Mouse (Mus musculus) thymus, adult 2 months (tissue): Measurements from ENCODE around the gene Gm4303. TPM values are rescaled to one million over a fixed set of nuclear protein-coding genes. Genes with fewer than 3 reads are reported as not detected.
"Not testable (repeated sequence)": the region's sequence is repeated elsewhere in the genome, so short reads cannot be mapped to it uniquely, and the experiment has no call there.

Experiments
- DNase-seq: peaks from one replicate; pipeline ENCODE4 v3.0.0; 2021
- H3K27ac ChIP-seq: fragments of 200-500 bp; 2 replicates; pipeline ENCODE4 v1.5.1; 2012; ENCODE audit warnings: low read length, control low read depth; ENCODE audit not compliant: control insufficient read depth, insufficient read depth
- H3K27me3 ChIP-seq: fragments of 200-500 bp; 2 replicates; pipeline ENCODE4 v1.6.1; 2012; ENCODE audit warnings: mild to moderate bottlenecking, low read length, moderate library complexity, mixed read lengths; ENCODE audit not compliant: control insufficient read depth, insufficient read depth
- H3K36me3 ChIP-seq: fragments of 200-500 bp; 2 replicates; pipeline ENCODE4 v1.6.1; 2012; ENCODE audit warnings: mild to moderate bottlenecking, low read length, moderate library complexity; ENCODE audit not compliant: control insufficient read depth, insufficient read depth
- H3K4me1 ChIP-seq: fragments of 200-500 bp; replicated peaks from 2 replicates; pipeline ENCODE4 v1.6.1; 2012; ENCODE audit warnings: low read length; ENCODE audit not compliant: control insufficient read depth, insufficient read depth
- H3K4me3 ChIP-seq: fragments of 200-500 bp; 2 replicates; pipeline ENCODE4 v1.5.1; 2012; ENCODE audit warnings: mild to moderate bottlenecking, low read length, control low read depth, moderate library complexity; ENCODE audit not compliant: control insufficient read depth, insufficient read depth
- CTCF ChIP-seq: fragments of 200-500 bp; IDR thresholded peaks from 2 replicates; pipeline ENCODE4 v1.5.1; 2012; ENCODE audit warnings: mild to moderate bottlenecking, control low read depth, low read length, moderate library complexity, borderline replicate concordance; ENCODE audit not compliant: control insufficient read depth, poor library complexity, insufficient read depth; ENCODE audit errors: extremely low read depth
- POLR2A ChIP-seq: fragments of 200-500 bp; IDR thresholded peaks from 2 replicates; pipeline ENCODE4 v1.6.1; 2012; ENCODE audit warnings: mild to moderate bottlenecking, low read length, control low read depth, moderate library complexity; ENCODE audit not compliant: control insufficient read depth, poor library complexity, insufficient read depth; ENCODE audit errors: extremely low read depth
- WGBS: fragments of 180-500 bp; shearing (Covaris S2); methylation state at CpG from one replicate; pipeline ENCODE4 v1.1.7; 2018; 5-methylcytosine and 5-hydroxymethylcytosine counted together
- polyA plus RNA-seq: library from polyadenylated mRNA; depleted of rRNA; stranded (reverse); fragments of >200 nt; gene quantifications from 2 replicates; pipeline ENCODE4 v1.2.3, GENCODE M21; 2012; rRNA removed

Gm4303 gene
- polyA plus RNA-seq: not detected in 2 replicates

- H3K4me3 ChIP-seq, H3K4me1 ChIP-seq, DNase-seq, H3K27me3 ChIP-seq, H3K36me3 ChIP-seq, H3K27ac ChIP-seq: not testable (repeated sequence)
- WGBS: no CpG with 5 or more reads among the region's 3 CpGs
Observed at GRCm38 (mm10) chr10:100345672-100346071, at the start of gene Gm4303. Gene Gm4303, plus strand, starts transcription at chr10:100345972.

- WGBS: 73% methylated on average over 2 of the region's 2 CpGs
Observed at GRCm38 (mm10) chr10:100296105-100296504, 49.7 kb upstream of the Gm4303 start.

GRCm38 (mm10) chr10:100300106-100300505 is 45.7 kb upstream of the Gm4303 start:
- H3K4me1 ChIP-seq, DNase-seq, H3K4me3 ChIP-seq, H3K36me3 ChIP-seq, H3K27me3 ChIP-seq, H3K27ac ChIP-seq: not testable (repeated sequence)

More at GRCm38 (mm10) chr10:100296105-100296504, 49.7 kb upstream of the Gm4303 start:
- no peak for DNase-seq
- Histone ChIP-seq H3K27ac (no peak overlapping the region), H3K27me3 (no peaks in the 10 kb centered on the region), H3K36me3 (no peaks in the 10 kb centered on the region), H3K4me3 (no peak overlapping the region), H3K4me1 (no peaks in the 10 kb centered on the region)
- TF ChIP-seq POLR2A (no peak), CTCF (no peak)

DNA sequence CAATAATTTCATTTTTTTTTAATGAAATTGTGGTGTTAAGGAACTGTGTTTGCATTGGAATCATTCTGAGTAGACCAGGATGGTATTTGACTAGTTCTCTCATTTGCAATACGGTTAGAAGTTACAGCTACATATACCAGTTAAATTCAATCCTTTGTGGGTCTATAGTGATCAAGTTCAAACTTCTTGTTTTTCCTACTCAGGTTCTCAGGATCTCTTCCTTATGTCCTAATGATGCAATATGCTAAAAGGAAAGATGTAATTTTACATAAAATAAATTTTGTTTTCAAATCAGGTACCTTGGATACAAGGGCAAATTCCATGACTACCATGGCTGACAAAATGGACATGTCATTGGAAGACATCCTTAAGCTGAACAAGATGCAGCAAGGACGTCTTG is 10.4 kb upstream of the Gm4303 start, which contains the start of gene Gm4301:
Gene Gm4301, plus strand, starts transcription at position 301 of the 400 bp plus-strand sequence.
- not testable (repeated sequence) for DNase-seq, H3K4me3 ChIP-seq, H3K27me3 ChIP-seq, H3K27ac ChIP-seq, H3K36me3 ChIP-seq, H3K4me1 ChIP-seq
- WGBS: no CpG with 5 or more reads among the region's 2 CpGs

GRCm38 (mm10) chr10:100340536-100340935 is 5.2 kb upstream of the Gm4303 start, which contains the start of gene Gm4302:
Gene Gm4302, plus strand, starts transcription at chr10:100340836.
- no CpG with 5 or more reads among the region's 3 CpGs for WGBS
- not testable (repeated sequence) for H3K4me1 ChIP-seq, H3K27me3 ChIP-seq, H3K4me3 ChIP-seq, H3K36me3 ChIP-seq, H3K27ac ChIP-seq, DNase-seq

- not testable (repeated sequence) for H3K4me1 ChIP-seq, H3K27ac ChIP-seq, H3K27me3 ChIP-seq, H3K36me3 ChIP-seq, H3K4me3 ChIP-seq, DNase-seq
- WGBS: no CpG with 5 or more reads among the region's 3 CpGs
Observed at GRCm38 (mm10) chr10:100350793-100351192, 5.0 kb downstream of the Gm4303 start, which contains the start of gene Gm4305. Gene Gm4305, plus strand, starts transcription at chr10:100351093.

DNA sequence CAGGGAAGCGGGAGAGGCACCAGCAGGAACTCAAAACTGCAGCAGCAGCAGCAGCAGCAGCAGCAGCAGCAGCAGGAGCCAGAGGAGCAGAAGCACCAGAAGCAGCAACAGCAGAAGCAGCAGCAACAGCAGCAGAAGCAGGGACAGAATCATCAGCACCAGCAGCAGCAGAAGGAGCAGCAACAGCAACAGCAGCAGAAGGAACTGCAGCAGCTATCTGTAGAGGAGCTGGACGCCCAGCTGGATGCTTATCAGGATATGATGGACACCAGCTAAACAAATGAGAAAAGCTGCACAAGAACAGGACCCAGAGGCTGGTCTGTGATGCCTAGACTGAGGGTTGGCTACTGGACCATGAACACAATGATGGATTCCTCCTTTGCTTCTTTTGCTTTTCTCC is 11.1 kb downstream of the Gm4303 start:
- H3K27ac ChIP-seq, H3K36me3 ChIP-seq, H3K4me3 ChIP-seq, H3K27me3 ChIP-seq, H3K4me1 ChIP-seq: not testable (repeated sequence)
- WGBS: 83% methylated on average over 2 of the region's 2 CpGs
- DNase-seq: peak; percentile 1

- DNase-seq, H3K27me3 ChIP-seq, H3K36me3 ChIP-seq, H3K4me1 ChIP-seq, H3K27ac ChIP-seq, H3K4me3 ChIP-seq: not testable (repeated sequence)
- WGBS: no CpG with 5 or more reads among the region's 3 CpGs
Observed at GRCm38 (mm10) chr10:100361038-100361437, 15.3 kb downstream of the Gm4303 start, which contains the start of gene Gm4307. Gene Gm4307, plus strand, starts transcription at chr10:100361338.

- not testable (repeated sequence) for H3K4me3 ChIP-seq, H3K27me3 ChIP-seq, H3K4me1 ChIP-seq, H3K27ac ChIP-seq, H3K36me3 ChIP-seq, DNase-seq
- no CpG with 5 or more reads among the region's 2 CpGs for WGBS
Observed at GRCm38 (mm10) chr10:100382460-100382859, 36.7 kb downstream of the Gm4303 start, which contains the start of gene Gm4312. Gene Gm4312, minus strand, starts transcription at chr10:100382560.
